ENCODE assay signal across 13 mouse cellular contexts in the genomic region with DNA sequence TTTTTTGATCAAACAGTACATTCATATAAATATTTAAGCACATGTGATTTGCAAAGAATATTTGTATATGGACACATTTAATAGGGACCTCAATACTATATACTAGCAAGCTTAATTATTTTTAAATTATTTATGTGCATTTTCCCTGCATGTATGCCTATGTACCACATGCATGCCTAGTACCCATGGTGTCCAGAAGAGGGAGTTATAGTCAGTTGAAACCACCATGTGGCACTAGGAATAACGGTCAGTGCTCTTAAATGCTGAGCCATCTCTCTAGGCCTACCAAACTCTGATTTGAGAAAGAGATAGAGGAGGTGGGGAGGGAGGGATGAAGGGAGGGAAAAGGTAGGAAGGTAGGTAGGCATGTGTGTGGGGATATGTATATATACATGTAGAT. TPM values are rescaled to one million over a fixed set of nuclear protein-coding genes. Genes with fewer than 3 reads are reported as not detected.
DNase-seq lines count a peak whose midpoint lies in the region; ATAC-seq and TF ChIP-seq lines count a peak whose summit lies in the region.
"Had no signal": no experiment of that assay in that cellular context is flagged by ENCODE, and none has a peak within 500 bp of the region (broad histone marks: within the 10 kb centered on the region; RNA-seq: fewer than 3 reads in every experiment).

No protein-coding gene starts in this region.

- no peak overlapping the region for H3K9ac ChIP-seq in forebrain, embryonic 14.5 days (ENCODE audit: low read length)
- no peak overlapping the region for H3K9ac ChIP-seq in liver, adult 2 months (ENCODE audit: low read depth, low read length)
- no peak overlapping the region for H3K9ac ChIP-seq in liver, embryonic 11.5 days (ENCODE audit: low read depth, low read length)
- H3K9ac ChIP-seq: liver, embryonic 15.5 days had no signal

- H3K4me3 ChIP-seq in forebrain, embryonic 14.5 days (ENCODE audit: low read depth, low read length), result no peak overlapping the region
- H3K4me3 ChIP-seq in forebrain, embryonic 10.5 days, result no peak overlapping the region
- no peak overlapping the region for H3K4me3 ChIP-seq in liver, adult 2 months (ENCODE audit: insufficient read depth, low read depth, low read length)
- no peak overlapping the region for H3K4me3 ChIP-seq in liver, embryonic 11.5 days (ENCODE audit: low read depth, low read length)
- H3K4me3 ChIP-seq in E14TG2a.4 (replicated peaks; ENCODE audit: low read length), result no peak overlapping the region
- H3K4me3 ChIP-seq: liver, embryonic 15.5 days had no signal

- no peaks in the 10 kb centered on the region for H3K4me1 ChIP-seq in forebrain, embryonic 14.5 days (ENCODE audit: control insufficient read depth, insufficient read depth, low read length)
- H3K4me1 ChIP-seq in forebrain, embryonic 10.5 days, result no peaks in the 10 kb centered on the region
- no peaks in the 10 kb centered on the region for H3K4me1 ChIP-seq in liver, adult 2 months (ENCODE audit: control insufficient read depth, insufficient read depth, low read length)
- no peaks in the 10 kb centered on the region for H3K4me1 ChIP-seq in liver, embryonic 11.5 days (replicated peaks; ENCODE audit: control insufficient read depth, insufficient read depth, low read length)
- no peaks in the 10 kb centered on the region for H3K4me1 ChIP-seq in E14TG2a.4 (replicated peaks; ENCODE audit: low read depth, low read length)
- H3K4me1 ChIP-seq: liver, embryonic 15.5 days had no signal

- no peak for ATAC-seq in forebrain, embryonic 14.5 days
- ATAC-seq in liver, embryonic 11.5 days (replicated peaks; ENCODE audit: low FRiP score), result no peak
- ATAC-seq in megakaryocyte, adult 5-6 weeks (ENCODE audit: poor library complexity, severe bottlenecking), result 0 out of 2 replicates have a peak, but pooled peaks have one; percentile 43
- ATAC-seq in frontal cortex, adult (ENCODE audit: low TSS enrichment), result no peak
- ATAC-seq in cerebellum, adult (ENCODE audit: insufficient number of reproducible peaks, low FRiP score, low TSS enrichment), result no peak
- ATAC-seq: midbrain, embryonic 16.5 days had no signal

- TF ChIP-seq CTCF in liver, adult 2 months (IDR thresholded peaks at IDR 0.05; ENCODE audit: low read depth, low read length), result 0 out of 2 replicates have a peak, but pooled peaks have one; percentile 0
- TF ChIP-seq CTCF in E14TG2a.4 (conservative IDR thresholded peaks at IDR 0.05; ENCODE audit: low read length), result peak; percentile 47

- H3K27me3 ChIP-seq in forebrain, embryonic 14.5 days (replicated peaks; ENCODE audit: control insufficient read depth, insufficient read depth, low read length), result no peaks in the 10 kb centered on the region
- no peaks in the 10 kb centered on the region for H3K27me3 ChIP-seq in forebrain, embryonic 10.5 days (ENCODE audit: poor library complexity, severe bottlenecking)
- no peaks in the 10 kb centered on the region for H3K27me3 ChIP-seq in liver, adult 2 months (ENCODE audit: control insufficient read depth, insufficient read depth, low read length)
- no peaks in the 10 kb centered on the region for H3K27me3 ChIP-seq in liver, embryonic 11.5 days (replicated peaks; ENCODE audit: control insufficient read depth, insufficient read depth, low read length)
- no peaks in the 10 kb centered on the region for H3K27me3 ChIP-seq in E14TG2a.4 (ENCODE audit: insufficient read depth, low read length)
- H3K27me3 ChIP-seq: liver, embryonic 15.5 days had no signal

- H3K27ac ChIP-seq in forebrain, embryonic 14.5 days (ENCODE audit: low read depth, low read length), result no peak overlapping the region
- H3K27ac ChIP-seq in forebrain, embryonic 10.5 days, result no peak overlapping the region
- H3K27ac ChIP-seq in liver, adult 2 months (replicated peaks; ENCODE audit: insufficient read depth, low read depth, low read length), result no peak overlapping the region
- no peak overlapping the region for H3K27ac ChIP-seq in liver, embryonic 11.5 days (ENCODE audit: low read depth, low read length)
- H3K27ac ChIP-seq: liver, embryonic 15.5 days had no signal

- H3K36me3 ChIP-seq in forebrain, embryonic 14.5 days (ENCODE audit: control insufficient read depth, insufficient read depth, low read length), result peaks cover 75% of the 10 kb centered on the region
- H3K36me3 ChIP-seq in forebrain, embryonic 10.5 days (replicated peaks), result peaks cover 96% of the 10 kb centered on the region
- H3K36me3 ChIP-seq in liver, adult 2 months (ENCODE audit: control insufficient read depth, insufficient read depth, low read length), result peaks cover 64% of the 10 kb centered on the region
- H3K36me3 ChIP-seq in liver, embryonic 11.5 days (ENCODE audit: control insufficient read depth, insufficient read depth, low read length), result peaks cover 22% of the 10 kb centered on the region
- H3K36me3 ChIP-seq in E14TG2a.4 (ENCODE audit: insufficient read depth, low read length), result peaks cover 90% of the 10 kb centered on the region

- 59% methylated on average over 1 of the region's 1 CpGs for WGBS in forebrain, embryonic 14.5 days
- WGBS in forebrain, embryonic 10.5 days, result 75% methylated on average over 1 of the region's 1 CpGs
- WGBS in liver, adult 2 months, result 44% methylated on average over 1 of the region's 1 CpGs
- 76% methylated on average over 1 of the region's 1 CpGs for WGBS in liver, embryonic 11.5 days

- H3K9me3 ChIP-seq in forebrain, embryonic 14.5 days (replicated peaks; ENCODE audit: control insufficient read depth, low read length), result no peaks in the 10 kb centered on the region
- H3K9me3 ChIP-seq in forebrain, embryonic 10.5 days, result no peaks in the 10 kb centered on the region
- H3K9me3 ChIP-seq in liver, embryonic 11.5 days (ENCODE audit: control insufficient read depth, low read length), result no peaks in the 10 kb centered on the region
- no peaks in the 10 kb centered on the region for H3K9me3 ChIP-seq in E14TG2a.4 (ENCODE audit: low read length)
- H3K9me3 ChIP-seq: liver, embryonic 15.5 days had no signal

- no peak overlapping the region for H3K4me2 ChIP-seq in forebrain, embryonic 14.5 days (ENCODE audit: low read length)
- H3K4me2 ChIP-seq in liver, embryonic 11.5 days, result no peak overlapping the region
- H3K4me2 ChIP-seq: liver, embryonic 15.5 days had no signal

- peak; percentile 23 for DNase-seq in forebrain, embryonic 14.5 days (ENCODE audit: low spot score)
- no peak for DNase-seq in forebrain, embryonic 10.5 days (ENCODE audit: extremely low spot score, low spot score)
- no peak for DNase-seq in liver, adult 2 months (ENCODE audit: extremely low read depth, low read depth, low spot score)
- no peak for DNase-seq in liver, embryonic 11.5 days (ENCODE audit: low spot score)
- DNase-seq: adrenal gland, adult 2 months; heart, postnatal 4 days; right cerebral cortex, postnatal 4 days had no signal

- TF ChIP-seq POLR2A in liver, adult 2 months (IDR thresholded peaks at IDR 0.05; ENCODE audit: extremely low read depth, insufficient read depth, low read length), result no peak

- H3K79me2 ChIP-seq in liver, adult 2 months (ENCODE audit: control insufficient read depth, insufficient read depth, low read length), result no peaks in the 10 kb centered on the region

RNA-seq across cellular contexts. Expression of a gene that starts 37.8 kb away (rescaled TPM):
- polyA plus RNA-seq in forebrain, embryonic 14.5 days (2014; fragmentation: Nextera tagmentation; extraction: Ambion mirVana), result 1.8 and 2.1 TPM in 2 replicates
- 0.63 TPM in 1 of 2 replicates, not detected in the other for polyA plus RNA-seq in forebrain, embryonic 10.5 days (2016; fragmentation: Nextera tagmentation; extraction: Ambion mirVana)
- not detected in 2 replicates for total RNA-seq in liver, adult 2 months (2014; rRNA removed)
- polyA plus RNA-seq in liver, adult 2 months (2012; rRNA removed), result not detected in 2 replicates
- polyA plus RNA-seq in liver, embryonic 11.5 days (2014; fragmentation: Nextera tagmentation; extraction: Ambion mirVana), result not detected in 2 replicates
- total RNA-seq in megakaryocyte, adult 5-6 weeks (2015), result not detected in 2 replicates
- total RNA-seq in megakaryocyte, adult 5-6 weeks (2017), result not detected in 2 replicates
- total RNA-seq: adrenal gland, adult 2 months had no signal
- polyA plus RNA-seq: adrenal gland, adult 2 months; liver, embryonic 15.5 days had no signal
